Mouse (Mus musculus) MEL (cell line): ENCODE data around the gene Atp8b4.

Experiments used
- MXI1 ChIP-seq: IDR thresholded peaks from 2 replicates; pipeline ENCODE4 v1.6.1; 2011; ENCODE audit warnings: mild to moderate bottlenecking, low read depth, low read length, improper control_type of control experiment
- POLR2A ChIP-seq, 2 experiments: IDR thresholded peaks; 2 replicates each; pipeline ENCODE4 v1.6.1; 2011 to 2012; ENCODE audit warnings: low read length in 2 of 2, mild to moderate bottlenecking in 2 of 2, control low read depth in 1 of 2, improper control_type of control experiment in 1 of 2, low read depth in 1 of 2, moderate library complexity in 1 of 2; ENCODE audit not compliant: control insufficient read depth in 1 of 2, insufficient read depth in 1 of 2, poor library complexity in 1 of 2
- POLR2AphosphoS2 ChIP-seq: IDR thresholded peaks from 2 replicates; pipeline ENCODE4 v1.6.1; 2011; ENCODE audit warnings: low read length, improper control_type of control experiment

DNA sequence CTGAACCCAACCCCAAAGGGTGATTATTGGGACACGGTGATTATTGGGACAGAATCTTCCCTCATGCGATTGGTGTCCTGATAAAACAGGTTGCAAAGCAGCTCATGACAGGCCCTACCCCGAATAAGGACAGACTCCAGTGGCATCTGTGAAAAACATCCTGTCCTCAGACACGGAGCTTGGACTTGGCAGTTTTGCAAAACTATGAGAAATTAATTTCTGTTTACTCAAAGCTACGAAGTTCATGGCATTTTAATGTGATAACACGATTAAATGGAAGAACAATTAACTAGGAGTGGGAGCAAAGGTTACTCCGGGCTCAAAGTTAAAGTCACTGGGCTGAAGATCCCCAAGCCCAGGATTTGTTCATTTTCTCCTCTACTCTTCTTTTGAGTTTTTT lies 49.2 kb upstream of the Atp8b4 start:
- TF ChIP-seq MXI1 = no peak
- TF ChIP-seq POLR2A (IDR thresholded peaks at IDR 0.05; ENCODE audit: control insufficient read depth in 1 of 2, insufficient read depth in 1 of 2, low read depth in 1 of 2, low read length in 2 of 2, poor library complexity in 1 of 2) = no peak
- no peak for TF ChIP-seq POLR2AphosphoS2
